Mouse (Mus musculus) heart, postnatal 36 days (tissue): ENCODE measurements around the gene Syt1. TPM values are rescaled to one million over a fixed set of nuclear protein-coding genes. Genes with fewer than 3 reads are reported as not detected.

Experiments
- DNase-seq, 2 experiments: peaks; one replicate each; pipeline ENCODE4 v3.0.0; 2021 to 2022
- intact Hi-C: fragments of 180-260 bp; cut with DNase I; formaldehyde crosslinking; loops from one replicate; pipeline ENCODE4 v1.15.1; 2025
- total RNA-seq, 2 experiments: library from RNA; stranded (reverse); gene quantifications; 2 replicates each; pipeline ENCODE4 v1.2.3; 2021

The Syt1 gene
- total RNA-seq, 2 experiments from 2014 or later, result 0.11 TPM; not detected in 1

- DNase-seq, result no peak
- intact Hi-C loops, result no loop called here
These were observed 553.7 kb downstream of the Syt1 start for GRCm38 (mm10) chr10:108457054-108457453.

- intact Hi-C loops, result no loop called here
- no peak for DNase-seq
These were observed 554.9 kb downstream of the Syt1 start for GRCm38 (mm10) chr10:108455883-108456282.

- intact Hi-C loops, result no loop called here
- DNase-seq, result no peak
These were observed 555.6 kb downstream of the Syt1 start for GRCm38 (mm10) chr10:108455204-108455603.

- DNase-seq, result no peak
- intact Hi-C loops, result no loop called here
These were observed 556.1 kb downstream of the Syt1 start for GRCm38 (mm10) chr10:108454691-108455117.

GRCm38 (mm10) chr10:108453561-108453960 lies 557.2 kb downstream of the Syt1 start:
- intact Hi-C loops, result no loop called here
- no peak for DNase-seq

GRCm38 (mm10) chr10:108452421-108452820 lies 558.4 kb downstream of the Syt1 start:
- DNase-seq, result no peak
- intact Hi-C loops, result no loop called here

- intact Hi-C loops, result no loop called here
- no peak for DNase-seq
These were observed 559.3 kb downstream of the Syt1 start for GRCm38 (mm10) chr10:108451516-108451915.

GRCm38 (mm10) chr10:108450401-108450800 lies 560.4 kb downstream of the Syt1 start:
- DNase-seq, result no peak
- intact Hi-C loops, result no loop called here

GRCm38 (mm10) chr10:108448421-108448820 lies 562.4 kb downstream of the Syt1 start:
- no peak for DNase-seq
- intact Hi-C loops, result loop anchor here (5.0 to 10.0 kb wide), 5 partner anchors 89 to 646 kb away; partner anchors contain the start of gene Ppp1r12a
